Mouse (Mus musculus) midbrain, embryonic 16.5 days (tissue): ENCODE results near the gene Pdia6. TPM values are rescaled to one million over a fixed set of nuclear protein-coding genes. Genes with fewer than 3 reads are reported as not detected.

ENCODE experiments used
- ATAC-seq: fragments of 200-750 bp; cut with Nextera tagmentation; 2 replicates; pipeline ENCODE4 v1.8.0; 2017; ENCODE audit warnings: moderate TSS enrichment
- H3K27ac ChIP-seq: fragments of 300-500 bp; sonication (generic); 2 replicates; pipeline ENCODE4 v1.5.1; 2014; ENCODE audit warnings: mild to moderate bottlenecking, low read length, mixed read lengths
- H3K27me3 ChIP-seq: fragments of 300-500 bp; sonication (generic); 2 replicates; pipeline ENCODE4 v1.6.1; 2014; ENCODE audit warnings: low read depth, low read length, mixed read lengths; ENCODE audit not compliant: control insufficient read depth, insufficient read depth
- H3K36me3 ChIP-seq: fragments of 300-500 bp; sonication (generic); 2 replicates; pipeline ENCODE4 v1.6.1; 2014; ENCODE audit warnings: mild to moderate bottlenecking, low read length, moderate library complexity, mixed read lengths; ENCODE audit not compliant: control insufficient read depth, insufficient read depth
- H3K4me1 ChIP-seq: fragments of 300-500 bp; sonication (generic); 2 replicates; pipeline ENCODE4 v1.6.1; 2014; ENCODE audit warnings: mild to moderate bottlenecking, low read length, mixed read lengths; ENCODE audit not compliant: control insufficient read depth, insufficient read depth
- H3K4me2 ChIP-seq: fragments of 300-500 bp; sonication (generic); 2 replicates; pipeline ENCODE4 v1.6.1; 2014; ENCODE audit warnings: mild to moderate bottlenecking, low read length, mixed read lengths
- H3K4me3 ChIP-seq: fragments of 300-500 bp; sonication (generic); 2 replicates; pipeline ENCODE4 v1.5.1; 2014; ENCODE audit warnings: low read depth, mild to moderate bottlenecking, low read length, moderate library complexity, mixed read lengths
- H3K9ac ChIP-seq: fragments of 300-500 bp; sonication (generic); 2 replicates; pipeline ENCODE4 v1.6.1; 2014; ENCODE audit warnings: low read depth, low read length, mixed read lengths
- H3K9me3 ChIP-seq: fragments of 300-500 bp; sonication (generic); replicated peaks from 2 replicates; pipeline ENCODE4 v1.6.1; 2014; ENCODE audit warnings: mild to moderate bottlenecking, low read length, mixed read lengths; ENCODE audit not compliant: control insufficient read depth, poor library complexity, severe bottlenecking
- WGBS: fragments of 180-500 bp; shearing (Covaris S2); extraction: QIAGEN DNeasy Blood & Tissue Kit; methylation state at CpG from one replicate; pipeline ENCODE4 v1.1.7; 2014; 5-methylcytosine and 5-hydroxymethylcytosine counted together
- polyA plus RNA-seq: library from polyadenylated mRNA; unstranded; fragments of >200 nt; fragmentation: Nextera tagmentation; extraction: Ambion mirVana; gene quantifications from 2 replicates; pipeline ENCODE4 v1.2.1, GENCODE M21; 2015

Gene Pdia6
- polyA plus RNA-seq, 1 experiment from 2014 or later: 273 TPM

GRCm38 (mm10) chr12:17273841-17274240, 7.5 kb downstream of the Pdia6 start:
- H3K27ac ChIP-seq: no peak overlapping the region
- no peak for ATAC-seq
- H3K9ac ChIP-seq: no peak overlapping the region
- WGBS: 70% methylated on average over 7 of the region's 7 CpGs
- H3K9me3 ChIP-seq: no peaks in the 10 kb centered on the region
- H3K36me3 ChIP-seq: peaks cover 36% of the 10 kb centered on the region
- H3K4me1 ChIP-seq: peaks cover 11% of the 10 kb centered on the region
- no peaks in the 10 kb centered on the region for H3K27me3 ChIP-seq
- H3K4me3 ChIP-seq: no peak overlapping the region
- H3K4me2 ChIP-seq: no peak overlapping the region

- H3K4me2 ChIP-seq: no peak overlapping the region
- no peak overlapping the region for H3K9ac ChIP-seq
- no peak overlapping the region for H3K27ac ChIP-seq
- H3K4me1 ChIP-seq: no peaks in the 10 kb centered on the region
- no peak overlapping the region for H3K4me3 ChIP-seq
- H3K36me3 ChIP-seq: peaks cover 19% of the 10 kb centered on the region
- H3K9me3 ChIP-seq: no peaks in the 10 kb centered on the region
- ATAC-seq: no peak
- 92% methylated on average over 4 of the region's 4 CpGs for WGBS
- H3K27me3 ChIP-seq: no peaks in the 10 kb centered on the region
Measured at GRCm38 (mm10) chr12:17288496-17288895, 22.2 kb downstream of the Pdia6 start.

GRCm38 (mm10) chr12:17289060-17289459, 22.7 kb downstream of the Pdia6 start:
- WGBS: 77% methylated on average over 2 of the region's 2 CpGs
- Histone ChIP-seq H3K36me3 (peaks cover 13% of the 10 kb centered on the region), H3K9ac (no peak overlapping the region), H3K27me3 (no peaks in the 10 kb centered on the region), H3K9me3 (no peaks in the 10 kb centered on the region), H3K4me2 (no peak overlapping the region), H3K4me1 (no peaks in the 10 kb centered on the region), H3K4me3 (no peak overlapping the region), H3K27ac (no peak overlapping the region)
- ATAC-seq: no peak

DNA sequence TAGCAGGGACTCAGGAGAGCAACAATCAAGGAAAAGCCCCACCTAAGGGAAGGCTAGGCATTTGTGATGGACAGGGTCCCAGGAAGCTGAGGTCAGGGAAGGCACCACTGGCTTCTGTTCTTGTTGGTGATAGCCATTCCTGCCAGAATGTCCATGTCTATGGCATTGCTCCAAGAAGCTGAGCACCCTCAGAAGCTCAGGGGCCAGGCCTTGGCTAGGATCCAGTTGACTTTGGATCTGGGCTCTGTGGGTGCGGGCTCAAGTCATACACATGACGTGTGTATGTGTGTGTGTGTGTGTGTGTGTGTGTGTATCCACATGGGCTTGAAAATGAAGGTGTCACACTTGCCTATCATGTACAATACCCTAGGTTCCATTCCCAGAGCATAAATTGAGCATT, 23.6 kb downstream of the Pdia6 start:
- no peak for ATAC-seq
- no peaks in the 10 kb centered on the region for H3K4me1 ChIP-seq
- H3K4me3 ChIP-seq: no peak overlapping the region
- H3K9me3 ChIP-seq: no peaks in the 10 kb centered on the region
- peaks cover 6% of the 10 kb centered on the region; the same call in 1 of the 2 replicates for H3K36me3 ChIP-seq
- 91% methylated on average over 2 of the region's 2 CpGs for WGBS
- H3K4me2 ChIP-seq: no peak overlapping the region
- no peak overlapping the region for H3K27ac ChIP-seq
- H3K27me3 ChIP-seq: no peaks in the 10 kb centered on the region
- H3K9ac ChIP-seq: no peak overlapping the region

GRCm38 (mm10) chr12:17290569-17290968, 24.2 kb downstream of the Pdia6 start:
- no peak overlapping the region for H3K4me2 ChIP-seq
- no peaks in the 10 kb centered on the region for H3K27me3 ChIP-seq
- H3K4me1 ChIP-seq: no peaks in the 10 kb centered on the region
- WGBS: 83% methylated on average over 4 of the region's 4 CpGs
- no peak for ATAC-seq
- H3K9me3 ChIP-seq: no peaks in the 10 kb centered on the region
- H3K27ac ChIP-seq: no peak overlapping the region
- H3K4me3 ChIP-seq: no peak overlapping the region
- peaks cover 6% of the 10 kb centered on the region; the same call in 1 of the 2 replicates for H3K36me3 ChIP-seq
- no peak overlapping the region for H3K9ac ChIP-seq

- 90% methylated on average over 2 of the region's 2 CpGs for WGBS
- H3K27me3 ChIP-seq: no peaks in the 10 kb centered on the region
- ATAC-seq: no peak
- no peaks in the 10 kb centered on the region for H3K36me3 ChIP-seq
- H3K9me3 ChIP-seq: no peaks in the 10 kb centered on the region
- H3K9ac ChIP-seq: no peak overlapping the region
- no peak overlapping the region for H3K27ac ChIP-seq
- no peak overlapping the region for H3K4me3 ChIP-seq
- no peaks in the 10 kb centered on the region for H3K4me1 ChIP-seq
- no peak overlapping the region for H3K4me2 ChIP-seq
Measured at GRCm38 (mm10) chr12:17296899-17297298, 30.6 kb downstream of the Pdia6 start.

- Histone ChIP-seq H3K4me2 (no peak overlapping the region), H3K27ac (no peak overlapping the region), H3K9ac (no peak overlapping the region), H3K4me1 (no peaks in the 10 kb centered on the region), H3K27me3 (no peaks in the 10 kb centered on the region), H3K9me3 (no peaks in the 10 kb centered on the region), H3K36me3 (no peaks in the 10 kb centered on the region), H3K4me3 (no peak overlapping the region)
- ATAC-seq: no peak
- 100% methylated on average over 1 of the region's 1 CpGs for WGBS
Measured at GRCm38 (mm10) chr12:17299902-17300301, 33.6 kb downstream of the Pdia6 start.

GRCm38 (mm10) chr12:17305445-17305844, 39.1 kb downstream of the Pdia6 start:
- Histone ChIP-seq H3K27ac (no peak overlapping the region), H3K4me1 (no peaks in the 10 kb centered on the region), H3K9ac (no peak overlapping the region), H3K27me3 (no peaks in the 10 kb centered on the region), H3K36me3 (no peaks in the 10 kb centered on the region), H3K4me3 (no peak overlapping the region), H3K9me3 (no peaks in the 10 kb centered on the region), H3K4me2 (no peak overlapping the region)
- ATAC-seq: no peak
- 88% methylated on average over 7 of the region's 7 CpGs for WGBS

GRCm38 (mm10) chr12:17308246-17308645, 41.9 kb downstream of the Pdia6 start:
- 40% methylated on average over 4 of the region's 4 CpGs for WGBS
- Histone ChIP-seq H3K9ac (no peak overlapping the region), H3K27me3 (no peaks in the 10 kb centered on the region), H3K27ac (no peak overlapping the region), H3K4me3 (no peak overlapping the region), H3K4me2 (no peak overlapping the region), H3K4me1 (peaks cover 2% of the 10 kb centered on the region; the same call in 1 of the 2 replicates), H3K9me3 (no peaks in the 10 kb centered on the region), H3K36me3 (no peaks in the 10 kb centered on the region)
- no peak for ATAC-seq
